Mouse (Mus musculus) kidney, adult 8-10 months (tissue): ENCODE data around the gene Dagla.

Source experiments
- DNase-seq, 2 experiments: peaks; one replicate each; pipeline ENCODE4 v3.0.0; 2022

The Dagla gene

DNA sequence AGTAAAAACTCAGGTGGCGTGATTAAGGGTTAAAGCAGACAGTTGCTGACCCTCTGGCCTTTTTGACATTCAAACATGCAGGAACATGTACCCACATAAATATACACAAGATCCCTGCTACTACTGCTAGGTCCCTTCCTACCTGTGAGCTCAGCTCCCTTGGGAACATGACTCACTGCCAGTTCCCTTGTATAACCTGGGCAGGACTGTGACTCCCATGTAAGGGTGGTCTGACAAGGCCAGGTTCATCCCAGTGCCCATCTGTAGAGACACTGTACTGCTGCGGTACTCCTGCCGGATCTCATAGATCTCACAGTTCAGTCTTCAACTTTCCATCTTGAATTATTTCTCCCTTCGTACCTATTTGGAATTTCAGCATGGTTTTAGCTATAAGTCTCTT, 107.5 kb downstream of the Dagla start:
- DNase-seq, result no peak
